Mouse (Mus musculus): Measurements from ENCODE around the gene Fam110c. TPM values are rescaled to one million over a fixed set of nuclear protein-coding genes. Genes with fewer than 3 reads are reported as not detected.
A peak's percentile ranks its signal among the peaks of the same experiment; 100 is the strongest.

Fam110c gene
- polyA plus RNA-seq, 1 experiment = 0.47 TPM

- no peaks in the 10 kb centered on the region for H3K4me1 ChIP-seq (ENCODE audit: control insufficient read depth, insufficient read depth, low read length)
- 68% methylated on average over 6 of the region's 6 CpGs for WGBS
- no peak overlapping the region for H3K27ac ChIP-seq (ENCODE audit: control insufficient read depth, insufficient read depth, low read depth, low read length, poor library complexity)
- no peak overlapping the region for H3K4me3 ChIP-seq (replicated peaks; ENCODE audit: control insufficient read depth, low read depth, low read length)
- TF ChIP-seq POLR2A (IDR thresholded peaks at IDR 0.05; ENCODE audit: borderline replicate concordance, control insufficient read depth, low read depth, low read length) (no peak), CTCF (IDR thresholded peaks at IDR 0.05; ENCODE audit: control insufficient read depth, insufficient read depth, low read length) (no peak)
Observed at GRCm38 (mm10) chr12:31090401-31090800, 16.7 kb downstream of the Fam110c start.

- H3K4me1 ChIP-seq (ENCODE audit: control insufficient read depth, insufficient read depth, low read length) = no peaks in the 10 kb centered on the region
- 81% methylated on average over 11 of the region's 11 CpGs for WGBS
- no peak for TF ChIP-seq POLR2A (IDR thresholded peaks at IDR 0.05; ENCODE audit: borderline replicate concordance, control insufficient read depth, low read depth, low read length)
- no peak for TF ChIP-seq CTCF (IDR thresholded peaks at IDR 0.05; ENCODE audit: control insufficient read depth, insufficient read depth, low read length)
- no peak overlapping the region for H3K27ac ChIP-seq (ENCODE audit: control insufficient read depth, insufficient read depth, low read depth, low read length, poor library complexity)
- no peak overlapping the region for H3K4me3 ChIP-seq (replicated peaks; ENCODE audit: control insufficient read depth, low read depth, low read length)
Observed at GRCm38 (mm10) chr12:31090882-31091640, 17.4 kb downstream of the Fam110c start.

GRCm38 (mm10) chr12:31092481-31092880 lies 18.8 kb downstream of the Fam110c start:
- WGBS = 83% methylated on average over 5 of the region's 5 CpGs
- Histone ChIP-seq H3K27ac (ENCODE audit: control insufficient read depth, insufficient read depth, low read depth, low read length, poor library complexity) (no peak overlapping the region), H3K4me1 (ENCODE audit: control insufficient read depth, insufficient read depth, low read length) (no peaks in the 10 kb centered on the region), H3K4me3 (replicated peaks; ENCODE audit: control insufficient read depth, low read depth, low read length) (no peak overlapping the region)
- TF ChIP-seq POLR2A (IDR thresholded peaks at IDR 0.05; ENCODE audit: borderline replicate concordance, control insufficient read depth, low read depth, low read length) = no peak
- no peak for TF ChIP-seq CTCF (IDR thresholded peaks at IDR 0.05; ENCODE audit: control insufficient read depth, insufficient read depth, low read length)

GRCm38 (mm10) chr12:31097185-31097584 lies 23.5 kb downstream of the Fam110c start:
- Histone ChIP-seq H3K27ac (ENCODE audit: control insufficient read depth, insufficient read depth, low read depth, low read length, poor library complexity) (no peak overlapping the region), H3K4me3 (replicated peaks; ENCODE audit: control insufficient read depth, low read depth, low read length) (no peak overlapping the region)
- 74% methylated on average over 6 of the region's 6 CpGs for WGBS

GRCm38 (mm10) chr12:31101190-31101589 lies 27.5 kb downstream of the Fam110c start:
- H3K4me1 ChIP-seq (ENCODE audit: control insufficient read depth, insufficient read depth, low read length) = no peaks in the 10 kb centered on the region; the same call in 1 of the 2 replicates
- no peak for TF ChIP-seq CTCF (IDR thresholded peaks at IDR 0.05; ENCODE audit: control insufficient read depth, insufficient read depth, low read length)
- no peak for TF ChIP-seq POLR2A (IDR thresholded peaks at IDR 0.05; ENCODE audit: borderline replicate concordance, control insufficient read depth, low read depth, low read length)
- 66% methylated on average over 4 of the region's 4 CpGs for WGBS
- no peak overlapping the region for H3K27ac ChIP-seq (ENCODE audit: control insufficient read depth, insufficient read depth, low read depth, low read length, poor library complexity)
- no peak overlapping the region for H3K4me3 ChIP-seq (replicated peaks; ENCODE audit: control insufficient read depth, low read depth, low read length)

More at GRCm38 (mm10) chr12:31097185-31097584, 23.5 kb downstream of the Fam110c start:
- H3K4me1 ChIP-seq (ENCODE audit: control insufficient read depth, insufficient read depth, low read length) = no peaks in the 10 kb centered on the region; the same call in 1 of the 2 replicates
- no peak for TF ChIP-seq CTCF (IDR thresholded peaks at IDR 0.05; ENCODE audit: control insufficient read depth, insufficient read depth, low read length)
- no peak for TF ChIP-seq POLR2A (IDR thresholded peaks at IDR 0.05; ENCODE audit: borderline replicate concordance, control insufficient read depth, low read depth, low read length)

GRCm38 (mm10) chr12:31101821-31102220 lies 28.2 kb downstream of the Fam110c start:
- 47% methylated on average over 4 of the region's 4 CpGs for WGBS
- Histone ChIP-seq H3K4me1 (ENCODE audit: control insufficient read depth, insufficient read depth, low read length) (no peaks in the 10 kb centered on the region; the same call in 1 of the 2 replicates), H3K4me3 (replicated peaks; ENCODE audit: control insufficient read depth, low read depth, low read length) (no peak overlapping the region), H3K27ac (ENCODE audit: control insufficient read depth, insufficient read depth, low read depth, low read length, poor library complexity) (no peak overlapping the region)
- TF ChIP-seq POLR2A (IDR thresholded peaks at IDR 0.05; ENCODE audit: borderline replicate concordance, control insufficient read depth, low read depth, low read length) = no peak
- no peak for TF ChIP-seq CTCF (IDR thresholded peaks at IDR 0.05; ENCODE audit: control insufficient read depth, insufficient read depth, low read length)

- WGBS = 19% methylated on average over 8 of the region's 8 CpGs
- Histone ChIP-seq H3K4me1 (ENCODE audit: control insufficient read depth, insufficient read depth, low read length) (no peaks in the 10 kb centered on the region), H3K27ac (ENCODE audit: control insufficient read depth, insufficient read depth, low read depth, low read length, poor library complexity) (no peak overlapping the region), H3K4me3 (replicated peaks; ENCODE audit: control insufficient read depth, low read depth, low read length) (no peak overlapping the region)
- TF ChIP-seq POLR2A (IDR thresholded peaks at IDR 0.05; ENCODE audit: borderline replicate concordance, control insufficient read depth, low read depth, low read length) (no peak), CTCF (IDR thresholded peaks at IDR 0.05; ENCODE audit: control insufficient read depth, insufficient read depth, low read length) (peak; percentile 53)
Observed at GRCm38 (mm10) chr12:31116005-31116466, 42.4 kb downstream of the Fam110c start.

GRCm38 (mm10) chr12:31120535-31120934 lies 46.9 kb downstream of the Fam110c start:
- H3K4me3 ChIP-seq (replicated peaks; ENCODE audit: control insufficient read depth, low read depth, low read length) = no peak overlapping the region
- H3K27ac ChIP-seq (ENCODE audit: control insufficient read depth, insufficient read depth, low read depth, low read length, poor library complexity) = no peak overlapping the region
- H3K4me1 ChIP-seq (ENCODE audit: control insufficient read depth, insufficient read depth, low read length) = no peaks in the 10 kb centered on the region
- TF ChIP-seq POLR2A (IDR thresholded peaks at IDR 0.05; ENCODE audit: borderline replicate concordance, control insufficient read depth, low read depth, low read length) (no peak), CTCF (IDR thresholded peaks at IDR 0.05; ENCODE audit: control insufficient read depth, insufficient read depth, low read length) (no peak)
- WGBS = 82% methylated on average over 5 of the region's 5 CpGs
